Mouse (Mus musculus) C2C12 (cell line): Measurements from ENCODE around the gene A830031A19Rik. TPM values are rescaled to one million over a fixed set of nuclear protein-coding genes. Genes with fewer than 3 reads are reported as not detected.

ENCODE experiments used
- H3K27me3 ChIP-seq: one replicate; pipeline ENCODE4 v1.6.1; 2011; ENCODE audit not compliant: control insufficient read depth, insufficient read depth, insufficient read length
- H3K36me3 ChIP-seq: one replicate; pipeline ENCODE4 v1.6.1; 2011; ENCODE audit not compliant: control insufficient read depth, insufficient read depth
- H3K4me3 ChIP-seq: one replicate; pipeline ENCODE4 v1.5.1; 2011; ENCODE audit warnings: mild to moderate bottlenecking, control low read depth; ENCODE audit not compliant: poor library complexity, insufficient read depth, severe bottlenecking
- H3K79me2 ChIP-seq: one replicate; pipeline ENCODE4 v1.6.1; 2011; ENCODE audit not compliant: control insufficient read depth, insufficient read depth
- H3K79me3 ChIP-seq: one replicate; pipeline ENCODE4 v1.6.1; 2011; ENCODE audit warnings: low read depth, control low read depth
- H3ac ChIP-seq: one replicate; pipeline ENCODE3; 2011; ENCODE audit warnings: low read depth; ENCODE audit not compliant: control insufficient read depth, insufficient read length
- CEBPB ChIP-seq: IDR thresholded peaks from one replicate; pipeline ENCODE4 v1.6.1; 2011; ENCODE audit warnings: low read depth, mild to moderate bottlenecking, control low read depth, moderate library complexity
- CTCF ChIP-seq: IDR thresholded peaks from one replicate; pipeline ENCODE4 v1.5.1; 2011; ENCODE audit not compliant: control insufficient read depth, insufficient read depth, insufficient read length
- FOSL1 ChIP-seq: IDR thresholded peaks from one replicate; pipeline ENCODE4 v1.8.0; 2011; ENCODE audit warnings: mild to moderate bottlenecking, low read length; ENCODE audit not compliant: poor library complexity, insufficient read depth, severe bottlenecking
- MAX ChIP-seq: IDR thresholded peaks from one replicate; pipeline ENCODE4 v1.6.1; 2011; ENCODE audit warnings: mild to moderate bottlenecking, control low read depth
- MYOD1 ChIP-seq: IDR thresholded peaks from one replicate; pipeline ENCODE4 v1.6.1; 2011; ENCODE audit warnings: low read depth; ENCODE audit not compliant: control insufficient read depth, insufficient read length
- MYOG ChIP-seq: IDR thresholded peaks from one replicate; pipeline ENCODE4 v1.6.1; 2011; ENCODE audit not compliant: control insufficient read depth, insufficient read length; ENCODE audit errors: extremely low read depth
- USF1 ChIP-seq: IDR thresholded peaks from one replicate; pipeline ENCODE4 v1.6.1; 2011; ENCODE audit warnings: low read depth, mild to moderate bottlenecking, control low read depth, moderate library complexity
- polyA plus RNA-seq: library from polyadenylated mRNA; unstranded; fragments of >200 nt; fragmentation: generic; extraction: Trizol; gene quantifications from one replicate; pipeline ENCODE4 v1.2.1, GENCODE M21; 2012; ENCODE audit warnings: missing spikeins

Gene A830031A19Rik
- polyA plus RNA-seq, 1 experiment = not detected

DNA sequence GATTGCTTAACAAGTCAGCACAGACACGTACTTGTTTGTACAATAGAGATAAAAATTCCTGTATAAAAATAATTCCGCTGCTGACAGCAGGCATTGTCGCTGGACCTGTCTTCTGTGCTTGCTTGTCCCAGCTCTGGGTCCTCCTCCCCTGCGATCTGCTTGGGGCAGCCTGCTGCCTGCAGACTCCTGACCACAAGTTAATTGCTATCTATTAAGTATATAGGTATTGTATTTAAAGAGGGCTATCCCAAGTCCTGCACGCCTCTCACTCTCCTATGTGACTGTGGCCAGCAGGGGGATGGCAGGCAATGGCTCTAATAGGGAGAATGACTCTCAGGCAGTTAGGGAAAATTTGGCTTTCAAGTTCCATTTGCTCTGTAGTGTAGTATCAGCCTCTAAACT, 19.2 kb upstream of the A830031A19Rik start:
- Histone ChIP-seq H3K79me2 (no peaks in the 10 kb centered on the region), H3K4me3 (no peak overlapping the region), H3K27me3 (no peaks in the 10 kb centered on the region), H3ac (no peak overlapping the region), H3K36me3 (no peaks in the 10 kb centered on the region), H3K79me3 (no peaks in the 10 kb centered on the region)
- no peak for TF ChIP-seq USF1
- TF ChIP-seq CEBPB = no peak
- TF ChIP-seq MYOG = no peak
- TF ChIP-seq FOSL1 = no peak
- TF ChIP-seq MYOD1 = no peak
- TF ChIP-seq MAX = no peak

DNA sequence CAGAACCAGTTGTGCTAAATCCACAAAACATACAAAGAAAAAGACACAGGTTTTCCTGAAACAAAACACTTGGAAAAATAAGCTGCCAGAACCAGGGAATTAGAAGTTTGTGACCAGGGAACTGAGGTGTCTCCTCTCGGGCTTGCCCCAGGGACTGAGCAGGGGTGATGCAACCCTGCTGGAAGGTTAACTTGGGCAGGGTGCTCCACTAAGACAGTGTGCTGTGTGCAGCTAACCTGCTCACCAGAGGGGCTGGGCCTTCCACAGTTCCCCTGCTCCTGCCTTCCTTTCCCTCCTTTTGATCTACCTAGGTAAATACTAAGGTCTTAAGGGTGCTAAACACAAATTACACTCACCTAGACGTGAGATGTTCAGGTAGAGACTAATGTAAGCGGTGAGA, 17.8 kb upstream of the A830031A19Rik start:
- Histone ChIP-seq H3K79me3 (no peaks in the 10 kb centered on the region), H3K27me3 (no peaks in the 10 kb centered on the region), H3K36me3 (no peaks in the 10 kb centered on the region), H3K4me3 (no peak overlapping the region), H3K79me2 (no peaks in the 10 kb centered on the region), H3ac (no peak overlapping the region)
- no peak for TF ChIP-seq MYOG
- no peak for TF ChIP-seq CTCF
- TF ChIP-seq FOSL1 = no peak
- TF ChIP-seq CEBPB = no peak
- TF ChIP-seq MYOD1 = no peak

DNA sequence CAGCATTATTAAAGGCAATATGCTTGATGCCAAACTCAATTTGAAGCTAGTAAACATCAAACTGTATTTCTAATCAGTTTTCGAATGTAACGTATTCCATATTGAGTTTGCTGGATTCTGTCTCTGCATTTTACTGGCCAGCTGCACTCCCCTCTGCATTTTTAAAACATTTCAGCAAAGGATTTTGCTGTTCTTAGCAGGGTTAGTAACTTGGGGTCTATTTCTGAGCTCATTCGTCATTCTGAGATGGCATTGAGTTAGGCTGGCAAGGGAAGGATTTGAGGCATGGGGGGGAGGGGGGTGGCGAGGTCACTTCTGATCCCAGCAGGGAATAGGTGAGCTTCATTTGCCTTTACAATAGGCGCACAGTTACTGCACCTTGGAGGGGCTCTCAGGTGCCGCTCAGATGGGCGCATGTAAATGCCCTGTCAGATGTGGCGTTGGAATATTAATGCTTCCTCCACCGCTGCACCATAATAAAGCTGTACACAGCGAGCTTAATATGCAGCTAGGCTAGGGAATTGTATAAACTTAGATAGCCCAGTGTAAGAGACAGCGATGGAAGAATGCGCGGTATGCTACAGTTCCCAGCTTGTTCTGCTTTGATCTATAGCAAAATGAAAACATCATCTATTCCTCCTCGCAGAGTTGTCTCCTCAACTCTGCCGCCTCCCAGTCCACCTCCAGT, 16.7 kb upstream of the A830031A19Rik start:
- H3ac ChIP-seq = no peak overlapping the region
- H3K79me3 ChIP-seq = no peaks in the 10 kb centered on the region
- H3K36me3 ChIP-seq = no peaks in the 10 kb centered on the region
- no peaks in the 10 kb centered on the region for H3K79me2 ChIP-seq
- no peaks in the 10 kb centered on the region for H3K27me3 ChIP-seq
- no peak for TF ChIP-seq CTCF
- TF ChIP-seq MYOD1 = no peak
- no peak for TF ChIP-seq CEBPB
- TF ChIP-seq MYOG = no peak
- no peak for TF ChIP-seq USF1
- no peak for TF ChIP-seq MAX
- no peak for TF ChIP-seq FOSL1
- H3K4me3 ChIP-seq = no peak overlapping the region

DNA sequence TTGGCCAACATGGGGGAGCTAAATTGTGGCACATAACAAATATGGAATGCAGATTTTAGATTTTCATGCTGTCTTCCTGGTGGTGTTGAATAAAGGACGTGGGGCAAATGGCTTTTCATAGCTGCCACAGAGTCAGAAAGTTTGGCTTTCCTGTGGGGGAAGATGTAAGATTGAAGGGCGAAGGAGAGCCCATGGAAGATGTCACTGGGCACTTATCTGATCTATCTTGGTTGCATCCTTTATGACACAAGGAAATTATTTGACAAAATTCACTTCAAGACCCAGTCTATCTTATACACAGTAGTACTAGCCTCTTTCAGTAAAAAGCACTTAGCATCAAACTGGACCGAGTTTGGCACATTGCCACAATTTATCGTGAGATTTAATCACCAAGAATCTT, 15.6 kb upstream of the A830031A19Rik start:
- H3K79me2 ChIP-seq = no peaks in the 10 kb centered on the region
- no peak overlapping the region for H3K4me3 ChIP-seq
- no peak overlapping the region for H3ac ChIP-seq
- no peak for TF ChIP-seq MYOD1
- TF ChIP-seq FOSL1 = no peak
- TF ChIP-seq USF1 = no peak
- TF ChIP-seq CEBPB = no peak
- no peak for TF ChIP-seq MAX
- no peak for TF ChIP-seq MYOG
- TF ChIP-seq CTCF = no peak
- H3K27me3 ChIP-seq = peaks cover 6% of the 10 kb centered on the region
- H3K36me3 ChIP-seq = no peaks in the 10 kb centered on the region
- H3K79me3 ChIP-seq = no peaks in the 10 kb centered on the region

DNA sequence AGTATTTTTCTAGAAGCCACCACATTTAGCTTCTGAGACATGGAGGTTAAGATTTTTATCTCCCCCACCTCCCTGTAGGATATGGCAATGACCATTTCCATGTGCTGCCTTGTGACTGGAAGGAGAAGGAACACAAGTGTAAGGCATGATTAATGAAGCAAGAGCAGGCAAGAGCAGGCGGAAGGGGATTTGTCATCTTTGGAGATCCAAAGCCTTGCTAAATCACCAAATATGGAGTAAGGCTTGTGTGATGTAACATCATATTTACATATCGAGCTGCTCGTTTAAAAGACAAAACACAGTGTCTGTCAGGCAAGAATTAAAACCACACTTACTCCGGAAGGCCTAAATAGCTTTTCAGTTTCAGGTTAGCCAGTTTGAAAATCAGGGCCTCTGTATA, 12.2 kb upstream of the A830031A19Rik start:
- H3K36me3 ChIP-seq = no peaks in the 10 kb centered on the region

DNA sequence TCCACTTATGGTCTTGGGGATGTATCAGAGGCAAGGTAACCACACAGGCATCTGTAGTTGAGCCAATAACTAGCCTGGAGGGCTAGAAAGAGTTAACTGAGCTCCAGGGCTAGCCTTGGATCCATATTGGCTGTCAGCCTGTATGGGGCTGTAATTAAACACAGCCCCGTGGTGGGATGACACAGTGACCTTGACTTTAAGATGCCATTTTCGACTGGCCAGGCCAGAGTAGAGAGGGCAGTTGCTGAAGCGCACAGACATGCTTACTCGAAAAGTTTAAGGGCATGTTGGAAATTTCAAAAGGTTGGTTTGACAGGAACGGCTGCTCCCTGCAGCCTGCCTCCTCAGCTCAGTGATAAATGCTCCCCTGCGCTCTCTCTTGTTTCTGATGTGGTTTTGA, 11.1 kb upstream of the A830031A19Rik start:
- Histone ChIP-seq H3K79me3 (no peaks in the 10 kb centered on the region), H3ac (no peak overlapping the region), H3K4me3 (no peak overlapping the region), H3K79me2 (no peaks in the 10 kb centered on the region), H3K27me3 (peaks cover 22% of the 10 kb centered on the region), H3K36me3 (no peaks in the 10 kb centered on the region)
- TF ChIP-seq FOSL1 = no peak
- TF ChIP-seq CEBPB = no peak
- TF ChIP-seq MAX = no peak

More for the DNA sequence above, 12.2 kb upstream of the A830031A19Rik start:
- H3ac ChIP-seq = no peak overlapping the region
- no peaks in the 10 kb centered on the region for H3K79me3 ChIP-seq
- H3K79me2 ChIP-seq = no peaks in the 10 kb centered on the region
- no peak for TF ChIP-seq CTCF
- TF ChIP-seq CEBPB = no peak
- TF ChIP-seq MYOG = no peak
- no peak for TF ChIP-seq USF1
- no peak for TF ChIP-seq MYOD1
- H3K27me3 ChIP-seq = peaks cover 12% of the 10 kb centered on the region
- no peak overlapping the region for H3K4me3 ChIP-seq
